Mouse (Mus musculus): Measurements from ENCODE around the gene Aldh3b1. TPM values are rescaled to one million over a fixed set of nuclear protein-coding genes. Genes with fewer than 3 reads are reported as not detected.
A peak's percentile ranks its signal among the peaks of the same experiment; 100 is the strongest.

The Aldh3b1 gene
- polyA plus RNA-seq, 1 experiment from 2014 or later: 1.4 TPM

DNA sequence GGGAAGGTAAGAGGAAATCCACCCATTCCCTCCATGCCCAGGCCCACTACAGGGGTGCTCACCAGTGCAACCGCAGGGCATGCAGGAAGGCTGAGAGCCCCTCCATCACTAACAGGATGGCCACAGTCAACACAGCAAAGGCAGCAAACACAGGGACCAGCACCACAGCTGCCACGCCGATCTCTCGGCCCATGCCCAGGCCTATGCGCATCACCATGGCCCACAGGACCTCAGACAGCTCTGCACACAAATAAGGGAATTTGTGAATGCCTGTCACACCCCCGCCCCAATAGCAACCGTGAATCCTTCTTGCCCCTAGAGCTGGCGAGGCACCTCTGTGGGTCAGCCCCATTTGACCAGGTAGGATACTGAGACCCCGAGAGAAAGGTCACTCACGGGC is 33.4 kb downstream of the Aldh3b1 start:
- no peak overlapping the region for H3K9ac ChIP-seq (replicated peaks; ENCODE audit: low read depth, low read length)
- H3K9me3 ChIP-seq (ENCODE audit: control insufficient read depth, low read length): no peaks in the 10 kb centered on the region
- ATAC-seq: no peak
- no peak overlapping the region for H3K27ac ChIP-seq (ENCODE audit: low read length)
- peaks cover 14% of the 10 kb centered on the region for H3K36me3 ChIP-seq (ENCODE audit: control insufficient read depth, insufficient read depth)
- H3K4me3 ChIP-seq (replicated peaks; ENCODE audit: low read length): no peak overlapping the region
- H3K4me2 ChIP-seq (ENCODE audit: low read length): no peak overlapping the region
- no peaks in the 10 kb centered on the region for H3K27me3 ChIP-seq (replicated peaks; ENCODE audit: control insufficient read depth, insufficient read depth, low read length)
- H3K4me1 ChIP-seq (replicated peaks; ENCODE audit: control insufficient read depth, insufficient read depth, low read length): no peaks in the 10 kb centered on the region
- 90% methylated on average over 10 of the region's 10 CpGs for WGBS

DNA sequence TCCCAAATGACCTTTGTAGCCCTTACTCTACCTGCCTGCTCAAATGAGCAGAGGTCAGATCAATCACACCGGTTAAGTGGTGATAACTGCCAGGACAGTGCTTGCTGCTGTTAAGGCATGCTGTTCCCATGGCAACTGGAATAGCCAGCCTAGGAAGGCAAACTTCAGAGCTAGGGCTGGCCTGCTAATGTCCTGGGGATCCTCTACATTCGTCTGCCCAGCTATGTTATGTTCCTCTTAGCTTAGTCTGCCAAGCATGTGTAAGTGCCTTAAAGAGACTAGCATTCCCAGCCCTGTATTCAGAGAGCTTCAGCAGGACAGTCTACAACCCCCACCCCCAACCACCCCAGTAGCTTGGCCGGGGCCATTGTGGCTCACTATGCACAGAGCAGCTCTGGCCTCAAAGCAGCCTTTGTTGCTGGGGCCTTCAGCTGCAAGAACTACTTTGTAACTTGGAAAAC is 34.4 kb downstream of the Aldh3b1 start:
- H3K27ac ChIP-seq (ENCODE audit: low read length): no peak overlapping the region
- H3K4me3 ChIP-seq (replicated peaks; ENCODE audit: low read length): no peak overlapping the region
- H3K4me2 ChIP-seq (ENCODE audit: low read length): no peak overlapping the region
- 21% methylated on average over 3 of the region's 3 CpGs for WGBS
- H3K9ac ChIP-seq (replicated peaks; ENCODE audit: low read depth, low read length): no peak overlapping the region
- no peaks in the 10 kb centered on the region for H3K27me3 ChIP-seq (replicated peaks; ENCODE audit: control insufficient read depth, insufficient read depth, low read length)
- ATAC-seq: peak; percentile 79
- no peaks in the 10 kb centered on the region for H3K9me3 ChIP-seq (ENCODE audit: control insufficient read depth, low read length)
- no peaks in the 10 kb centered on the region for H3K4me1 ChIP-seq (replicated peaks; ENCODE audit: control insufficient read depth, insufficient read depth, low read length)
- peaks cover 17% of the 10 kb centered on the region for H3K36me3 ChIP-seq (ENCODE audit: control insufficient read depth, insufficient read depth)

DNA sequence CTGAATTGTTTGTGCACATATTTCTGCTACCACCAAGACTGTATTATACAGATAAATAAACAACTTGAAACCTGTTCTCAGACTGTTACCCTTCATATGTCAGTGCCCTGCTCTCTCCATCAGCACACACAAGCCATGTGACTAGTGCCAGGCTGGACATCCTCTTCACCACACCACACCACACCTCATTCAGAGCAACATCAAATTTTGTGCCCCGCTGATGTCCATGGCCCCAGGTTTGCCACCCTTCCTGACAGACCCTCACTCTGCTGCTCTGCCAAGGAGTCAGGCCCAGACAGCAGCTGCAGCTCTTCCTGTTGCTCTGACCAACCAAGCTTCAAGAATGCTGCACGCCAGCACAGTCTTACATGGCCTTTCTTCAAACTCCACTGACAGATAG is 35.3 kb downstream of the Aldh3b1 start:
- H3K9me3 ChIP-seq (ENCODE audit: control insufficient read depth, low read length): no peaks in the 10 kb centered on the region
- no peak overlapping the region for H3K9ac ChIP-seq (replicated peaks; ENCODE audit: low read depth, low read length)
- H3K36me3 ChIP-seq (ENCODE audit: control insufficient read depth, insufficient read depth): peaks cover 20% of the 10 kb centered on the region
- no peaks in the 10 kb centered on the region for H3K4me1 ChIP-seq (replicated peaks; ENCODE audit: control insufficient read depth, insufficient read depth, low read length)
- H3K27ac ChIP-seq (ENCODE audit: low read length): no peak overlapping the region
- H3K27me3 ChIP-seq (replicated peaks; ENCODE audit: control insufficient read depth, insufficient read depth, low read length): no peaks in the 10 kb centered on the region
- WGBS: 89% methylated on average over 2 of the region's 2 CpGs
- no peak overlapping the region for H3K4me3 ChIP-seq (replicated peaks; ENCODE audit: low read length)
- no peak for ATAC-seq
- H3K4me2 ChIP-seq (ENCODE audit: low read length): no peak overlapping the region

DNA sequence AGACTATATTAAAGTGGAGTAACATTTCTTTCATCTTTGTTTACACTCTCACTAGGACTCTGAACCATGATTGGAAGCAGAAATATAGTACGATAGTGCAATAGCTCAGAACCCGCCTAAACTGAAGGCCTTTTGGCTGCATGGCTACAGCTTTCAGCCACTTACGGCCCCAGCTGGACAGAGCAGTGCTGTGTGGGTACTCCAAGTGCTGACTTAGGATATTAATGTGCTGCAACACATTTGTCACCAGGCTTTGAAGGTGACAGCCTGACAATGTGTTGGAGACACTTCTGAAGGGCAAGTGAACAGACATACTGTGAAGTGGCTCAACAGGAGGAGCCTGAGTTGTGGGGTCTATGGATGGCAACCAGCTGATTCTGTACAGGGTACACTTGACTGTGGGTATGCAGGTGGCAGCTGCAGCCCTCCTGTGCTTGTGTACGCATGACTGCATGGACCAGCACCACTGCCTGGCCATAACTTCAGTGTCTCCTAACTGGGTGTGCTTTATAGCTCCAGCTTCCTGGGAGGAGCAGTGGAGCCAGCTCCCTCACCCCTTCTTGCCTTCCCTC is 36.0 kb downstream of the Aldh3b1 start:
- Histone ChIP-seq H3K36me3 (ENCODE audit: control insufficient read depth, insufficient read depth) (peaks cover 25% of the 10 kb centered on the region), H3K27ac (ENCODE audit: low read length) (no peak overlapping the region), H3K4me3 (replicated peaks; ENCODE audit: low read length) (no peak overlapping the region), H3K4me2 (ENCODE audit: low read length) (no peak overlapping the region), H3K27me3 (replicated peaks; ENCODE audit: control insufficient read depth, insufficient read depth, low read length) (no peaks in the 10 kb centered on the region), H3K9me3 (ENCODE audit: control insufficient read depth, low read length) (no peaks in the 10 kb centered on the region), H3K9ac (replicated peaks; ENCODE audit: low read depth, low read length) (no peak overlapping the region), H3K4me1 (replicated peaks; ENCODE audit: control insufficient read depth, insufficient read depth, low read length) (no peaks in the 10 kb centered on the region)
- ATAC-seq: no peak
- WGBS: 96% methylated on average over 4 of the region's 4 CpGs

- H3K27me3 ChIP-seq (replicated peaks; ENCODE audit: control insufficient read depth, insufficient read depth, low read length): no peaks in the 10 kb centered on the region
- no peak for ATAC-seq
- no peak overlapping the region for H3K27ac ChIP-seq (ENCODE audit: low read length)
- peaks cover 25% of the 10 kb centered on the region for H3K36me3 ChIP-seq (ENCODE audit: control insufficient read depth, insufficient read depth)
- no peak overlapping the region for H3K9ac ChIP-seq (replicated peaks; ENCODE audit: low read depth, low read length)
- no peaks in the 10 kb centered on the region for H3K4me1 ChIP-seq (replicated peaks; ENCODE audit: control insufficient read depth, insufficient read depth, low read length)
- WGBS: 83% methylated on average over 8 of the region's 8 CpGs
- no peaks in the 10 kb centered on the region for H3K9me3 ChIP-seq (ENCODE audit: control insufficient read depth, low read length)
- H3K4me2 ChIP-seq (ENCODE audit: low read length): no peak overlapping the region
- no peak overlapping the region for H3K4me3 ChIP-seq (replicated peaks; ENCODE audit: low read length)
These were observed 39.4 kb downstream of the Aldh3b1 start for GRCm38 (mm10) chr19:3890181-3890580.

DNA sequence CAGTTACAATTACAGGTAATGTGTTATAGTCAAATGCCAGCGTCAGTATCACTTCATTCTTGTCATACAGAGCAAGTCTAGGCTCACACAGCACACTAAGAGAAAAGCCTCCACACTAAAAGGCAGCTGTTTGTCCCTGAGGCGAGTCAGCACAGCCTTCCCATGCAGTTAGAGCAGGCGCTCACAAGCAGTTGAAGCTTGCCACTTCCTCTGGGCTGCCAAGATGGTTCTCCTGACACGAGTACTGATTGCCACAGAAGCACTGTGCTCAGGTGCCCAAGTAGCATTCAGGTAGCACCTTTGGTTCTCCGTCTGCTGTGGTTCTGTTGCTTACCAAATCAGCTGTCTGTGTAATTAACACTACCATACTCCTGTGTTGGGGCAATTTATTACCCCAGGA is 40.5 kb downstream of the Aldh3b1 start:
- no peaks in the 10 kb centered on the region for H3K9me3 ChIP-seq (ENCODE audit: control insufficient read depth, low read length)
- 93% methylated on average over 5 of the region's 5 CpGs for WGBS
- no peaks in the 10 kb centered on the region for H3K4me1 ChIP-seq (replicated peaks; ENCODE audit: control insufficient read depth, insufficient read depth, low read length)
- H3K4me3 ChIP-seq (replicated peaks; ENCODE audit: low read length): no peak overlapping the region
- peaks cover 25% of the 10 kb centered on the region for H3K36me3 ChIP-seq (ENCODE audit: control insufficient read depth, insufficient read depth)
- no peaks in the 10 kb centered on the region for H3K27me3 ChIP-seq (replicated peaks; ENCODE audit: control insufficient read depth, insufficient read depth, low read length)
- no peak overlapping the region for H3K4me2 ChIP-seq (ENCODE audit: low read length)
- no peak for ATAC-seq
- no peak overlapping the region for H3K9ac ChIP-seq (replicated peaks; ENCODE audit: low read depth, low read length)
- H3K27ac ChIP-seq (ENCODE audit: low read length): no peak overlapping the region

- Histone ChIP-seq H3K4me2 (ENCODE audit: low read length) (no peak overlapping the region), H3K4me3 (replicated peaks; ENCODE audit: low read length) (no peak overlapping the region), H3K36me3 (ENCODE audit: control insufficient read depth, insufficient read depth) (peaks cover 5% of the 10 kb centered on the region), H3K9ac (replicated peaks; ENCODE audit: low read depth, low read length) (no peak overlapping the region), H3K27ac (ENCODE audit: low read length) (no peak overlapping the region), H3K4me1 (replicated peaks; ENCODE audit: control insufficient read depth, insufficient read depth, low read length) (no peaks in the 10 kb centered on the region), H3K9me3 (ENCODE audit: control insufficient read depth, low read length) (no peaks in the 10 kb centered on the region), H3K27me3 (replicated peaks; ENCODE audit: control insufficient read depth, insufficient read depth, low read length) (no peaks in the 10 kb centered on the region)
- ATAC-seq: no peak
- WGBS: 80% methylated on average over 6 of the region's 6 CpGs
These were observed 45.1 kb downstream of the Aldh3b1 start for GRCm38 (mm10) chr19:3884325-3884990.

GRCm38 (mm10) chr19:3882214-3882613 is 47.4 kb downstream of the Aldh3b1 start:
- Histone ChIP-seq H3K9ac (replicated peaks; ENCODE audit: low read depth, low read length) (no peak overlapping the region), H3K9me3 (ENCODE audit: control insufficient read depth, low read length) (no peaks in the 10 kb centered on the region), H3K4me3 (replicated peaks; ENCODE audit: low read length) (no peak overlapping the region), H3K4me1 (replicated peaks; ENCODE audit: control insufficient read depth, insufficient read depth, low read length) (no peaks in the 10 kb centered on the region), H3K27ac (ENCODE audit: low read length) (no peak overlapping the region), H3K4me2 (ENCODE audit: low read length) (no peak overlapping the region), H3K27me3 (replicated peaks; ENCODE audit: control insufficient read depth, insufficient read depth, low read length) (no peaks in the 10 kb centered on the region), H3K36me3 (ENCODE audit: control insufficient read depth, insufficient read depth) (no peaks in the 10 kb centered on the region)
- ATAC-seq: no peak
- WGBS: 39% methylated on average over 4 of the region's 4 CpGs

DNA sequence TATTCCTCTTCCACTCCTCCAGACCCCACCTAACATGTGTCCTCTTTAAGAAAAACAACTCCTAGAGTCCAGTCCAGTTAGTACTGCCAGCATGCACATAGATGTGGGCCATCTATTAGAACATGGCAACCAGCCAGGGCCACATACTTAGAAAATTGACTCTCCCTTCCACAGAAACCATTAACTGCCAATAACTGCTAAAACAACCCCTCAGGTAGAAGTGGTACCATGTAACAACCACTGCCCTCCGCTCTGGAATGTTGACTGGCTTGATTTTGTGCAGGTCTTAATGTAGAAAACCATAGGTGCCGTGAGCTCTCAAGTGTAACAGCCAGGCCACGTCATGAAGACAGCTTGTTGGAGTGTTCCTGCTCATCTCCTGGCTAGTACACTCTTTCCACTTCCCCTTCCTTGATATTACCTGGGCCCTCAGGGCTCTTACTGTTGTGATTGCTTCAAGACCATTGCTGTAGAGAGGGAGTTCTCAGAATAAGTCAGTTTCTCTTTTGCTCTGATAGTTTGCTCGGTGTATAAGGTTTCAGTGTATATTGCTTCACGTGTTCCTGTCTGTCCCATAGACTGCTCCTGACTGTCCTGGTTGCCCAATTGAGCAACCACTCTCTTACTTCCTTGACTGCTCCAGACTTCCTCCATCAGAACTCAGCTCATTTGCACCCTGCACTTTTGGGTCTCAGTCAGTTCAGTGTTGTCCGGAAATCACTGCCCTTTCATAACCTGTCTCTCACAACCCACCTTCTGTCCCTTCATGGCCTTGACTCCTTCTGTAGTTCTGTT is 49.4 kb downstream of the Aldh3b1 start:
- Histone ChIP-seq H3K4me1 (replicated peaks; ENCODE audit: control insufficient read depth, insufficient read depth, low read length) (no peaks in the 10 kb centered on the region), H3K4me2 (ENCODE audit: low read length) (no peak overlapping the region), H3K9me3 (ENCODE audit: control insufficient read depth, low read length) (no peaks in the 10 kb centered on the region), H3K36me3 (ENCODE audit: control insufficient read depth, insufficient read depth) (no peaks in the 10 kb centered on the region), H3K9ac (replicated peaks; ENCODE audit: low read depth, low read length) (no peak overlapping the region), H3K27ac (ENCODE audit: low read length) (no peak overlapping the region), H3K27me3 (replicated peaks; ENCODE audit: control insufficient read depth, insufficient read depth, low read length) (no peaks in the 10 kb centered on the region), H3K4me3 (replicated peaks; ENCODE audit: low read length) (no peak overlapping the region)
- ATAC-seq: no peak
- whole genome bisulfite sequencing: 97% methylated on average over 6 of the region's 6 CpGs

Measured in forebrain, embryonic 16.5 days (tissue).